Mouse (Mus musculus) heart, adult 2 months (tissue): ENCODE measurements at regions not wholly inside any gene's neighbourhood (a gene's known extent, or its start where the extent isn't known, plus 50 kb on each side); places are given as distances from the start of the nearest gene placed in this dataset.

Experiments used
- DNase-seq, 2 experiments: peaks; one replicate each; pipeline ENCODE4 v3.0.0; 2021
- H3K27ac ChIP-seq: fragments of 200-600 bp; 2 replicates; pipeline ENCODE4 v1.8.1; 2022
- H3K27me3 ChIP-seq: fragments of 200-500 bp; 2 replicates; pipeline ENCODE4 v1.6.1; 2012; ENCODE audit warnings: mild to moderate bottlenecking, low read length, inconsistent platforms, mixed read lengths; ENCODE audit not compliant: control insufficient read depth, insufficient read depth
- H3K36me3 ChIP-seq: fragments of 200-500 bp; 2 replicates; pipeline ENCODE4 v1.6.1; 2012; ENCODE audit warnings: low read length, inconsistent platforms; ENCODE audit not compliant: control insufficient read depth, insufficient read depth
- H3K4me1 ChIP-seq: fragments of 200-500 bp; 2 replicates; pipeline ENCODE4 v1.6.1; 2011; ENCODE audit warnings: low read length; ENCODE audit not compliant: control insufficient read depth, insufficient read depth
- H3K4me3 ChIP-seq: fragments of 200-600 bp; 2 replicates; pipeline ENCODE4 v1.8.1; 2022
- H3K79me2 ChIP-seq: fragments of 200-500 bp; replicated peaks from 2 replicates; pipeline ENCODE4 v1.6.1; 2012; ENCODE audit warnings: mild to moderate bottlenecking, inconsistent platforms, low read length, moderate library complexity, mixed read lengths; ENCODE audit not compliant: control insufficient read depth, insufficient read depth
- H3K9ac ChIP-seq: fragments of 200-500 bp; 2 replicates; pipeline ENCODE4 v1.6.1; 2012; ENCODE audit warnings: low read depth, mild to moderate bottlenecking, control low read depth, inconsistent platforms, low read length, mixed read lengths
- CTCF ChIP-seq: fragments of 200-600 bp; IDR thresholded peaks from 2 replicates; pipeline ENCODE4 v1.8.1; 2022; ENCODE audit warnings: antibody characterized with exemption, mild to moderate bottlenecking, moderate library complexity
- EP300 ChIP-seq: fragments of 200-500 bp; IDR thresholded peaks from 2 replicates; pipeline ENCODE4 v1.6.1; 2011; ENCODE audit warnings: low read depth, low read length, control low read depth; ENCODE audit not compliant: insufficient read depth
- POLR2A ChIP-seq: fragments of 200-500 bp; IDR thresholded peaks from 2 replicates; pipeline ENCODE4 v1.6.1; 2011; ENCODE audit warnings: mild to moderate bottlenecking, low read depth, low read length, control low read depth; ENCODE audit not compliant: insufficient read depth
- WGBS: fragments of 180-500 bp; shearing (Covaris S2); methylation state at CpG from one replicate; pipeline ENCODE4 v1.1.7; 2018; 5-methylcytosine and 5-hydroxymethylcytosine counted together
- intact Hi-C: fragments of 180-260 bp; cut with DNase I; formaldehyde crosslinking; loops from one replicate; pipeline ENCODE4 v1.15.1; 2025

DNA sequence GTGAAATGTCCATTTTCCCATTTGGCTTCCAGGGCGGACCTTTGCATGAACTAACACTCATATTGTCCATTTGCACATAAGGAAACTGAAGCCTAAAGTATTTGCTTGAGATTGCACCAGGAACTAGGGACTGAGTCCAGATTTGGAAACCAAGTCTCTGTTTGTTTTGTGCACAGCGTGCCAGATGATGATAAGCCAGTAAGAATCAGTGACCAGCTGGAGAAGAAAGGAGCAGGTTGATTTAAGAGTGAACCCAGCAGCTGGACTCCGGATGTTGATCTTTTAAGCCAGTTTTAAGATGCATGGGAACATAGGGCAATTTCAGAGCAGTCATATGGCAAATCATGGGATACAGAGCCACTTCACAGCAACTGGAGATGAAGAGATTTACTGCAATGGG lies 987.1 kb downstream of the 4930447A16Rik start:
- Histone ChIP-seq H3K27me3 (no peaks in the 10 kb centered on the region), H3K9ac (no peak overlapping the region), H3K4me3 (no peak overlapping the region), H3K79me2 (no peaks in the 10 kb centered on the region), H3K4me1 (peaks cover 5% of the 10 kb centered on the region), H3K27ac (no peak overlapping the region), H3K36me3 (no peaks in the 10 kb centered on the region)
- WGBS, result 71% methylated on average over 3 of the region's 3 CpGs
- TF ChIP-seq EP300, result no peak
- no peak for TF ChIP-seq CTCF
- no peak for TF ChIP-seq POLR2A
- intact Hi-C loops, result no loop called here
- peak in 1 of 2 experiments; percentile 5 for DNase-seq

DNA sequence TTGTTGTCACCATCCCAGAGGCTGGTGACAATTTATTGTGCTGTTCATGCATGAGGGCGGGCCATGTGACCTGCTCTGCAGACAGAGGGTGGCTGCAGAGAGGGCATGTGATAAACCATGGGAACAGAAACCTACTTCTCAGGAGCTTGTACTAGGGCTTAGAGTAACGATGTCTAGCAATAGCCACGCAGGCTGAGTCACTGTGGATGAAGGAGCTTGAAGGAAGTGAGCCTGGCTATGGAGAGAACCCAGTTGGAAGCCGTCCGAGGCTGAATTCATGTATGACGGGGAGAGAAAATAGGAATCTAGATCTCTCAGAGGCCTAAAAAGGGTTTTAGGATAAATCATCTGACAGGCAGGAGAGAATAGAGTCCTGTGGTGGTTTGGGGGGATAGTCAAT lies 988.0 kb downstream of the 4930447A16Rik start:
- Histone ChIP-seq H3K36me3 (no peaks in the 10 kb centered on the region), H3K4me3 (no peak overlapping the region), H3K4me1 (peaks cover 5% of the 10 kb centered on the region), H3K27me3 (no peaks in the 10 kb centered on the region), H3K79me2 (no peaks in the 10 kb centered on the region), H3K27ac (no peak overlapping the region), H3K9ac (no peak overlapping the region)
- no peak for TF ChIP-seq CTCF
- TF ChIP-seq EP300, result no peak
- TF ChIP-seq POLR2A, result no peak
- DNase-seq, result peak in 1 of 2 experiments; percentile 10
- intact Hi-C loops, result no loop called here
- WGBS, result 91% methylated on average over 6 of the region's 6 CpGs

DNA sequence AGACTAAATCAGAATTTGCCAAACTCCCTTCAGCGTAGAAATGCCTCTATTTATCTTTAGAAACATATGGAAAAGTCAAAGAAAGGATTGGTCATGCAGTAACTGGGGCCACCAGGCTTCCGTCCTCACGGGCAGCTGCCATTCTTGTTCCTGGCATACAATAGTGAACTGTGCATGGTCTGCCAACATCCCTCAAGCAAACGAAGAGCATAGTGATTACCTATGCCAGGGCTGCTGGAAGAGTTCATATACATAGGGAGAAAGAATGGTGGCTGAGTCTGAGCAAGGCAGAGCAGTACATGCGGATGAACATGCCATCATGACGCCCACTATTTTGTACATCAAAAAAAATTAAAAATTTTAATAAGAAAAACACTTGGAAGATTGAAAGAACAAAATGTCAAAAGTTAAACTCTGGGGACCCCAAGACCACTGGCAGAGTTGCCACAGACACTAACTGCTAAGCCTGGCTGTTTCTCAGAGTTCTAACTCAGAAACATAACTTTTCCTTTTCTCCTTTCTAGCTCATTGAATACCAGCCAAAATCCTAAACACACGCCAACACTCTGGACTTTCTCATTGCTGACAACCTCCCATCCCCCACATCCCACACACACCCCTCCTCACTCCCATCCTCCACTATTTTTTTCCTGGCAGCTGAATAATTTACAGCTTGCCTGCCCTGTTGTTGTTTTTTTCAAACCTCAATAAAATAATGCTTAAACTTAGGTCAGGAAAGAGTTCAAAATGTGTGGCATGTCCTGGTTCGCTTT lies 989.1 kb downstream of the 4930447A16Rik start:
- H3K36me3 ChIP-seq, result no peaks in the 10 kb centered on the region
- DNase-seq, result peak in 1 of 2 experiments; percentile 24
- no peaks in the 10 kb centered on the region for H3K79me2 ChIP-seq
- WGBS, result 59% methylated on average over 8 of the region's 8 CpGs
- no peak overlapping the region for H3K9ac ChIP-seq
- no peak overlapping the region for H3K27ac ChIP-seq
- no peak overlapping the region for H3K4me3 ChIP-seq
- no peaks in the 10 kb centered on the region for H3K27me3 ChIP-seq
- intact Hi-C loops, result no loop called here
- TF ChIP-seq POLR2A, result no peak
- 0 out of 2 replicates have a peak, but pooled peaks have one; percentile 28 for TF ChIP-seq EP300
- no peak for TF ChIP-seq CTCF
- peaks cover 5% of the 10 kb centered on the region for H3K4me1 ChIP-seq

DNA sequence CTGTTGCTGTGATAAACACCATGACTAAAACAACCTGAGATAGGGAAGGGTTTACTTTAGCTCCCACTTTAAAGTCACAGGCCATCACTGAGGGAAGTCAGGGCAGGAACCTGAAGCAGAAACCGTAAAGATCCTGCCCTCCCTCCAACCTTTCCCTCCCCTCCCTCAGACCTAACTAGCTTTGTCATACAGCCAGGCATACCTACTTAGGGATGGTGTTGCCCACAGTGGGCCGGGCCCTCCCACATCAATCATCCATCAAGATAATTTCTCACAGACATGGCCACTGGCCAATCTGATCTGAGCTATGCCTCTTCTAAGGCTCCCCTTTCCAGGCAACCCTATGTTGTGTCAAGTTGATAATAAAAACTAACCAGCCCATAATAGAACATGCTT lies 989.7 kb downstream of the 4930447A16Rik start:
- no peaks in the 10 kb centered on the region for H3K36me3 ChIP-seq
- no peak overlapping the region for H3K27ac ChIP-seq
- no peak overlapping the region for H3K4me3 ChIP-seq
- 43% methylated on average over 2 of the region's 2 CpGs for WGBS
- peak in 1 of 2 experiments; percentile 15 for DNase-seq
- H3K79me2 ChIP-seq, result no peaks in the 10 kb centered on the region
- intact Hi-C loops, result no loop called here
- no peak overlapping the region for H3K9ac ChIP-seq
- TF ChIP-seq CTCF (no peak), POLR2A (no peak), EP300 (no peak)
- H3K27me3 ChIP-seq, result no peaks in the 10 kb centered on the region
- H3K4me1 ChIP-seq, result peaks cover 5% of the 10 kb centered on the region

DNA sequence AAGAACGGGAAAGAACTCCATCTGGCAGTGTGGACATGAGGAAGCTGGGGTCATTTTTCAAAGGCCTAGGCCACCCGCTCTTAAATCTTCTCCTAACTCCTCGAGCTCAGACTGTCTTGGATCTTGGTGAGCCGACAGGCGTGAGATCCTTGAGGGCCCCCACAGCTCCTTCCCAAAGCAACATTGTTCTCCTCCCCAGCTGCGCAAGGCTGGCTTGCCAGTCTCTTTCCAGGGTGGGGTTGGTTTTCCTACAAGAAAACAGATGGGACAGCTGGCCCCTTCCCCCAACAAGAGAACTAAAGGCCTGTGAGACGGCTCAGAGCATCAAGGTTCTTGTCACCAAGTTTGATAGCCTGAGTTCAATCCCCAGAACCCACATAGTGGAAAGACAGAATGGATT lies 994.3 kb downstream of the 4930447A16Rik start:
- WGBS, result 70% methylated on average over 7 of the region's 7 CpGs

DNA sequence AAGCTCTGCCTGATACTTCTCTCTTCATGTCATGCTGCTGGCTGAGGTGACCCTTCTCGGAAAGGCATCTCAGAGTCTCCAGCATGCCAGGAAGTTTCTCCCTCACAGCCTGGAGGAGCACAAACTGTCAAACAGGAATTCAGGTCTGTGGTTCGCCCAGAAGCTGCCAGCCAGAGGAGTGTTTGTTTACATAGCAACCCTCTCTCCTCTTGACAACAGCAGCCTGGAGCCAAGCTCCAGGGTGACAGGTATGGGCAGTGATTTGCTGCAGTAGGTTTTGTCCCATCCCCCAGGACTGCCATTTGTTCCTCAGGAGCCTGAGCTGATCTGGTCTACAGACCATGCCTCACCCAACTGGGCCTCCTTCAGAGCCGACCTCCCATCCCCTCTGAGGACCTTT lies 995.4 kb downstream of the 4930447A16Rik start:
- Histone ChIP-seq H3K9ac (no peak overlapping the region), H3K27ac (peak overlapping the region; percentile 8; the same call in 1 of the 2 replicates), H3K4me3 (no peak overlapping the region), H3K79me2 (no peaks in the 10 kb centered on the region), H3K36me3 (no peaks in the 10 kb centered on the region), H3K27me3 (no peaks in the 10 kb centered on the region), H3K4me1 (peaks cover 22% of the 10 kb centered on the region)
- DNase-seq, result peak; percentile 36 to 65
- intact Hi-C loops, result loop anchor here (2.0 kb wide), 1 partner anchor 34 kb away; no protein-coding TSS in a partner anchor
- TF ChIP-seq CTCF (no peak), EP300 (0 out of 2 replicates have a peak, but pooled peaks have one; percentile 53)
- 10% methylated on average over 3 of the region's 3 CpGs for WGBS

More for the DNA sequence above, 994.3 kb downstream of the 4930447A16Rik start:
- Histone ChIP-seq H3K27me3 (no peaks in the 10 kb centered on the region), H3K4me3 (no peak overlapping the region), H3K9ac (no peak overlapping the region), H3K27ac (no peak overlapping the region), H3K36me3 (no peaks in the 10 kb centered on the region), H3K79me2 (no peaks in the 10 kb centered on the region), H3K4me1 (peaks cover 24% of the 10 kb centered on the region)
- DNase-seq, result peak; percentile 36 to 42
- TF ChIP-seq CTCF, result no peak
- TF ChIP-seq EP300, result no peak
- no peak for TF ChIP-seq POLR2A
- intact Hi-C loops, result loop anchor here (2.0 kb wide), 1 partner anchor 33 kb away; no protein-coding TSS in a partner anchor
